Mouse (Mus musculus): ENCODE data around the gene Med19. TPM values are rescaled to one million over a fixed set of nuclear protein-coding genes. Genes with fewer than 3 reads are reported as not detected.

Med19 gene
- total RNA-seq, 1 experiment: 31.4 TPM

GRCm38 (mm10) chr2:84648369-84648768 lies 29.8 kb upstream of the Med19 start:
- Histone ChIP-seq H3K36me3 (ENCODE audit: control insufficient read depth, insufficient read depth, low read length, poor library complexity, severe bottlenecking) (0 out of 2 replicates have a peak, but pooled peaks cover 2% of the 10 kb centered on the region), H3K9me3 (ENCODE audit: control insufficient read depth, insufficient read depth, low read depth, low read length) (no peaks in the 10 kb centered on the region), H3K9ac (ENCODE audit: insufficient read depth, low read depth, low read length, poor library complexity, severe bottlenecking) (no peak overlapping the region), H3K27ac (ENCODE audit: insufficient read depth, low read depth, low read length, poor library complexity, severe bottlenecking) (no peak overlapping the region), H3K4me3 (ENCODE audit: insufficient read depth in 1 of 2, low read depth in 1 of 2, low read length in 2 of 2, poor library complexity in 1 of 2, severe bottlenecking in 1 of 2) (peak overlapping the region; percentile 4 to 89; a peak in 3 of 4 replicates), H3K4me1 (ENCODE audit: control insufficient read depth in 2 of 2, insufficient read depth in 2 of 2, low read length in 2 of 2, poor library complexity in 1 of 2) (peaks cover 2 to 4% of the 10 kb centered on the region in 2 experiments; a peak in 3 of 4 replicates)
- in situ Hi-C loops (cut with MboI; ENCODE audit: low sequenced_read_pairs in 2 of 2, unreplicated experiment in 2 of 2): no loop called here
- no peak for TF ChIP-seq MAFK (IDR thresholded peaks at IDR 0.05; ENCODE audit: insufficient read depth, low read depth, low read length)
- no peak for TF ChIP-seq CHD2 (IDR thresholded peaks at IDR 0.05; ENCODE audit: low read depth, low read length)
- TF ChIP-seq ZNF384 (IDR thresholded peaks at IDR 0.05; ENCODE audit: low read depth, low read length): no peak
- TF ChIP-seq HCFC1 (IDR thresholded peaks at IDR 0.05; ENCODE audit: borderline replicate concordance, insufficient read depth, low read length): no peak
- no peak for TF ChIP-seq ZC3H11A (IDR thresholded peaks at IDR 0.05; ENCODE audit: borderline replicate concordance, low read depth, low read length)
- no peak for DNase-seq (ENCODE audit: low read depth, low spot score)

DNA sequence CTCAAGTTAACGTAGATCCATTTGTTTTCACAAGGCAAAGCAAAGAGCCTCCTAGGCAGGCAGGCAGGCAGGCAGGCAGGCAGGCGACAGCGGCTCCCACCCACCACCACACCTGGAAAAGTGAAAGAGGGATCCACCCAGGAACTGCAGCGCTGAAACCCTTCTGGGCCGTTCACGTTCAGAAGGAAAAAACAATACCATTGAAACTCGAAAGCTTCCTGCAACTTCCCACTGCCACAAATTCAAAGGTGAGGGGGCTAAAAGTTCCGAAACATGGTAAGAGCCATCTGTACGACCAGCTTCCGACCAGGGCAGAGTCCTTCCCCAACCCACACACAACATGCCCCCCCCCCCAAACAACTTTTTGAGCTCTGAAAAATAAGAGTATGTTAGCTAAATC lies 28.5 kb upstream of the Med19 start:
- Histone ChIP-seq H3K9me3 (ENCODE audit: control insufficient read depth, insufficient read depth, low read depth, low read length) (no peaks in the 10 kb centered on the region), H3K36me3 (ENCODE audit: control insufficient read depth, insufficient read depth, low read length, poor library complexity, severe bottlenecking) (0 out of 2 replicates have a peak, but pooled peaks cover 2% of the 10 kb centered on the region)
- TF ChIP-seq HCFC1 (IDR thresholded peaks at IDR 0.05; ENCODE audit: borderline replicate concordance, insufficient read depth, low read length): no peak
- TF ChIP-seq CHD2 (IDR thresholded peaks at IDR 0.05; ENCODE audit: low read depth, low read length): no peak
- no peak for TF ChIP-seq MAFK (IDR thresholded peaks at IDR 0.05; ENCODE audit: insufficient read depth, low read depth, low read length)
- TF ChIP-seq ZC3H11A (IDR thresholded peaks at IDR 0.05; ENCODE audit: borderline replicate concordance, low read depth, low read length): no peak
- TF ChIP-seq ZNF384 (IDR thresholded peaks at IDR 0.05; ENCODE audit: low read depth, low read length): no peak

GRCm38 (mm10) chr2:84650464-84651195 lies 27.6 kb upstream of the Med19 start, which contains the start of gene Ctnnd1:
Gene Ctnnd1, minus strand, starts transcription at chr2:84650765.
- H3K4me3 ChIP-seq (ENCODE audit: insufficient read depth in 1 of 2, low read depth in 1 of 2, low read length in 2 of 2, poor library complexity in 1 of 2, severe bottlenecking in 1 of 2): peak within 1 kb of the TSS; percentile 82 to 89
- H3K9ac ChIP-seq (ENCODE audit: insufficient read depth, low read depth, low read length, poor library complexity, severe bottlenecking): peak within 1 kb of the TSS; percentile 93
- H3K4me1 ChIP-seq (ENCODE audit: control insufficient read depth in 2 of 2, insufficient read depth in 2 of 2, low read length in 2 of 2, poor library complexity in 1 of 2): peaks cover 2 to 4% of the 10 kb centered on the region in 2 experiments; a peak in 3 of 4 replicates
- peak; percentile 77 for DNase-seq (ENCODE audit: low read depth, low spot score)
- in situ Hi-C loops (cut with MboI; ENCODE audit: low sequenced_read_pairs in 2 of 2, unreplicated experiment in 2 of 2): no loop called here
- H3K27ac ChIP-seq (ENCODE audit: insufficient read depth, low read depth, low read length, poor library complexity, severe bottlenecking): peak within 1 kb of the TSS; percentile 86
- TF ChIP-seq ZNF384 (IDR thresholded peaks at IDR 0.05; ENCODE audit: low read depth, low read length) (peak; percentile 99), CHD2 (IDR thresholded peaks at IDR 0.05; ENCODE audit: low read depth, low read length) (peak; percentile 90), MAFK (IDR thresholded peaks at IDR 0.05; ENCODE audit: insufficient read depth, low read depth, low read length) (no peak)
- H3K9me3 ChIP-seq (ENCODE audit: control insufficient read depth, insufficient read depth, low read depth, low read length): no peaks in the 10 kb centered on the region
- H3K36me3 ChIP-seq (ENCODE audit: control insufficient read depth, insufficient read depth, low read length, poor library complexity, severe bottlenecking): 0 out of 2 replicates have a peak, but pooled peaks cover 2% of the 10 kb centered on the region

More for the DNA sequence above, 28.5 kb upstream of the Med19 start:
- Histone ChIP-seq H3K27ac (ENCODE audit: insufficient read depth, low read depth, low read length, poor library complexity, severe bottlenecking) (peak overlapping the region; percentile 8; the same call in 1 of the 2 replicates), H3K4me1 (ENCODE audit: control insufficient read depth in 2 of 2, insufficient read depth in 2 of 2, low read length in 2 of 2, poor library complexity in 1 of 2) (peaks cover 2 to 4% of the 10 kb centered on the region in 2 experiments; a peak in 3 of 4 replicates), H3K9ac (ENCODE audit: insufficient read depth, low read depth, low read length, poor library complexity, severe bottlenecking) (peak overlapping the region; percentile 79), H3K4me3 (ENCODE audit: insufficient read depth in 1 of 2, low read depth in 1 of 2, low read length in 2 of 2, poor library complexity in 1 of 2, severe bottlenecking in 1 of 2) (peak overlapping the region; percentile 82 to 89)
- no peak for DNase-seq (ENCODE audit: low read depth, low spot score)
- in situ Hi-C loops (cut with MboI; ENCODE audit: low sequenced_read_pairs in 2 of 2, unreplicated experiment in 2 of 2): no loop called here

DNA sequence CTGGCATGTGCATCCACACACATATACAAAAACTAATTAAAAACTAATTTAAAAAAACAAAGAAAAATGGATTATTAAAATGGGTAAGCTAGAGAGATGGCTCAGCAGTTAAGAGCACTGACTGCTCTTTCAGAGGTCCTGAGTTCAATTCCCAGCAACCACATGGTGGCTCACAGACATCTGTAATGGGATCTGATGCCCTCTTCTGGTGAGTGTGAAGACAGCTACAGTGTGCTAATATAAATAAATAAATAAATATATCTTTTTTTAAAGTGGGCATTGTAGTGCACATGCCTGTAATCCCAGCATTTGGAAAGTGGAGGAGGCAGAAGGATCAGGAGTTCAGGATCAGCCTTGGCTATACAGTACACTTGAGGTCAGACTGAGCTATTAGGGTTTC lies 24.8 kb upstream of the Med19 start:
- Histone ChIP-seq H3K4me3 (ENCODE audit: insufficient read depth in 1 of 2, low read depth in 1 of 2, low read length in 2 of 2, poor library complexity in 1 of 2, severe bottlenecking in 1 of 2) (no peak overlapping the region), H3K9ac (ENCODE audit: insufficient read depth, low read depth, low read length, poor library complexity, severe bottlenecking) (no peak overlapping the region), H3K27ac (ENCODE audit: insufficient read depth, low read depth, low read length, poor library complexity, severe bottlenecking) (no peak overlapping the region), H3K9me3 (ENCODE audit: control insufficient read depth, insufficient read depth, low read depth, low read length) (no peaks in the 10 kb centered on the region), H3K4me1 (ENCODE audit: control insufficient read depth in 2 of 2, insufficient read depth in 2 of 2, low read length in 2 of 2, poor library complexity in 1 of 2) (peaks cover 0 to 2% of the 10 kb centered on the region in 2 experiments; a peak in 1 of 4 replicates), H3K36me3 (ENCODE audit: control insufficient read depth, insufficient read depth, low read length, poor library complexity, severe bottlenecking) (no peaks in the 10 kb centered on the region)
- no peak for TF ChIP-seq ZNF384 (IDR thresholded peaks at IDR 0.05; ENCODE audit: low read depth, low read length)
- in situ Hi-C loops (cut with MboI; ENCODE audit: low sequenced_read_pairs in 2 of 2, unreplicated experiment in 2 of 2): no loop called here
- DNase-seq (ENCODE audit: low read depth, low spot score): no peak
